Mouse (Mus musculus) T-cell, adult 2 months (primary cell): ENCODE measurements around the gene Rabl3.

Experiments used
- DNase-seq: peaks from one replicate; pipeline ENCODE4 v3.0.0; 2022; ENCODE audit warnings: low spot score

Rabl3 gene

DNA sequence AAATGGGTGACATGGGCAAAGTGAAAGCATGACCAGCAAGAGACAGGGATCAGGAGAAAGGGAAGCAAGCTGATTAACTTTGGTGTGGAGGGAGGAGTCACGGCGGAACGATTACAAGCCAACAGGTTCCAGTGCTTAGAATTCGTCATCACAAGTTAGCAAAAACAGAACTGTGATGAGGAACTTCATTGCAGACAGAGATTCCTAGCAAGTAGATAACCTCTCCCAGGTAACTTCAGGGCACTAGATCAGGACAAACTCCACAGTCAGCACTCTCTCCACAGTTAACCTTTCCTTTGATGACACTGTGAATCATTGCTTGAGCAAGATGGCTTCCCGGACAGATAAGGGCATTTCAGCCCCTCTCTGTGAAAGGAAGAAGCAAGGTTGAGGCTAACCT, 57.7 kb downstream of the Rabl3 start:
- DNase-seq: no peak

DNA sequence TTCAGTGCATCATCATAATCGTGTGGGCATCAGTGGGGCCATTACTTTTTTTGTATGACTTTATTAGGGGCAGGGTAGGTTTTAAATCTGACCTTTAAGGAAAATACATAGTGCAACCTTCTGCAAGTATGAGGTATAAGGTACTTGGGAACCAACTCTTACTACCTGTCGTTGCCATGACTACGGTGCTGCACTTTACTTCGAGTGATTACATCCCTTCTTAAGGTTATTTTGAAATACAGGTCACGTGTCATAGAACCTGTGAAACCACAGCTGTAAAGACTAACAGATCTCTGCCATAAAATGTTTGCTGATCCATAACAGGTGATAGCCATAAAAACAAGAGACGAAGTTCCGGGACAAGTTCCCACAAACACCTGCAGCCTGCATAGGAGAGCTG, 58.8 kb downstream of the Rabl3 start:
- no peak for DNase-seq

DNA sequence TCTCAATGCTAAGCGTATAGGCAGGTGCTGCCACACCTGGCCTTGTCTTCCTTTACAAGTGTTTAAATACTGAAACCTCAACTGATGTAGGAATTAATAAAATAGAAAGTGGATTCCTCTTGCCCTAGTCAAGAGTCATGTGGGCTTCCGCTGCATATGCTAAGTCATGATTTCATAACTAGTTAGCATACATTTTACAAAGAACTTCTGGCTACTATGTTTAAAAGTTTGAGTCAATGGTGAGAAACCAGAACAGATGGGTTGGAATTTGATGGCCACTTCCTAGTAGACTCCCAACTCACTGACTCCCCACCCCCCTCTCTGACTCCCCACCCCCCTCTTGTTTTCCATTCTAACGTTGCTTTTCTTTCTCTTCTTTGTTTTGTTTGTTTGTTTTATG, 59.6 kb downstream of the Rabl3 start:
- no peak for DNase-seq

DNA sequence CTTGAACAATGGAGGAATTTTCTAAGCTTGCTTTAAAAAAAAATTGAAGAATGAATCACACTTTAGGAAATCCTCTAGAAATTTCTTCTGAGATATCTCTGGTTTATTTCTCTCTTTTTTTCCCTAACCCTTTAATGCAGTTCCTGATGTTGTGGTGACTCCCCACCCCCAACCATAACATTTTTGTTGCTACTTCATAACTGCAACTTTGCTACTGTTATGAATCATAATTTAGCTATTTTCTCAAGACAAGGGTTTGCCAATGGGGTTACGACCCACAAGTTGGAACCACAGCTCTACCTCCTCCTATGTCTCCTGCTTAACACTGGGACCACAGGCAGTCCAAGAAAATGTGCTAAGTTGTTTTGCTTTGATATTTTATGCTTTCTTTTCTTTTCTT, 63.7 kb downstream of the Rabl3 start:
- DNase-seq: no peak

- no peak for DNase-seq
These were observed 64.6 kb downstream of the Rabl3 start for GRCm38 (mm10) chr16:37604243-37604642.

GRCm38 (mm10) chr16:37610333-37610732, 70.6 kb downstream of the Rabl3 start:
- DNase-seq: no peak

DNA sequence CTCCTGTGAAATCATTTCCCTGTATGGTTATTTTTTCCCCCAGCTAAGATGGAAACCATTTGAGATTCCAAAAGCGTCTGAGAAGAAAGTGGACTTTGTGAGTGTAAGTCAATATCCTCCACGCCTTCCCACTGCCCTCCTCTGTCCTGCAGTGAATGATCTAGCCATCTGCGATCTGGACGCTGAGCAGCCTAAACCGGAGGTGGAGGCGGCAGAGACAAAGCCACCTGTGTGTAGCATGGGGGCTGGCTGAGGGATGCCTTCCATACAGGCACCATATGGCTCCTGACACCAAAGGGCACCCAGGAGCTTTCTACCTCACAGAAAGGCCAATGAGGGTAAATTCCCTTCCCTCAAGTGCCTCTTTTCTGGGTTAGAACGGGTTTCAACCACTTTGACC, 71.4 kb downstream of the Rabl3 start:
- no peak for DNase-seq

DNA sequence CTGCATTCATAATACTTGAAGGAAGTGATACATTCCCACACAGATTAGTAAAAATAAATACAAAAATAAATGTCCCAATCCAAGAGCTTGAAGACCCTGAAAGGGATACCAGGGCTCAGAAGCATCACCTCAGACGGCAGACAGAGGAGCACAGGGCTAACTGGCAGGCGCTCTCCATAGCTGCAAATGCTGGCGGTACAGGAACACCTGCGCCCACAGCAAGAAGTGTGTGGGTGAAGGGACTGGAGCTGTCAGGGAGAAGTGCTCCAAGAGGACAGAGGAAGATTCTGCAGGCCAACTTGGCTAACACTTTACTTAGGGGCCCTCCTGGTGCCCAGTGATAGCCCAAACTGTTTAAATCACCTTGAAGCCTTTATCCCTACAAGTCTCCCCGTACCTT, 72.3 kb downstream of the Rabl3 start:
- DNase-seq: no peak

GRCm38 (mm10) chr16:37614540-37614939, 74.9 kb downstream of the Rabl3 start:
- DNase-seq: no peak

- DNase-seq: no peak
These were observed 75.7 kb downstream of the Rabl3 start for GRCm38 (mm10) chr16:37615429-37615828.

GRCm38 (mm10) chr16:37616104-37616503, 76.4 kb downstream of the Rabl3 start:
- no peak for DNase-seq

DNA sequence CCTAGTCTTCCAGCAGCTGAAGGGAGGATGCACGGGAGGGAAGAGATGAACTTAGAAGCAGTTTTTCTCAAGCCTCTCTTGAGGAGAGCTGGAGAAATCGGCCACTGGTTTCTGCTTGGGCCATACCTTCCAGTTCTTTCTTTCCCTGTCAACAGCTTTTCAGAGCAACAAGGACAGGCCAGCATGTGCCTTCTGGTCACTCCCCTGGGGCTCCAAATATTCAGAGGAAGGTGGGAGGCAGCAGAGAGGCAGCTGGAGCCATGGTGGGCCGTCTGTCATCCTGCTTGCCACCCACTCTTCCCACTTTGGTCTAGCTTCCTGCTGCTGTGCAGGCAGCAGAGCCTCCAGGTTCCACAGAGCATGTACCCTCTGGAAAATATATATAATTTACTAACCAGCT, 78.0 kb downstream of the Rabl3 start:
- DNase-seq: no peak
